Mouse (Mus musculus) forebrain, embryonic 13.5 days (tissue): ENCODE data around the gene Olfm2. TPM values are rescaled to one million over a fixed set of nuclear protein-coding genes. Genes with fewer than 3 reads are reported as not detected.

Experiments
- ATAC-seq: fragments of 200-750 bp; cut with Nextera tagmentation; 2 replicates; pipeline ENCODE4 v1.8.0; 2017
- H3K27ac ChIP-seq: fragments of 300-500 bp; sonication (generic); 2 replicates; pipeline ENCODE4 v1.5.1; 2015; ENCODE audit warnings: inconsistent platforms, mild to moderate bottlenecking, moderate library complexity
- H3K27me3 ChIP-seq: fragments of 300-500 bp; sonication (generic); 2 replicates; pipeline ENCODE4 v1.6.1; 2015; ENCODE audit warnings: mild to moderate bottlenecking, inconsistent platforms
- H3K36me3 ChIP-seq: fragments of 300-500 bp; sonication (generic); 2 replicates; pipeline ENCODE4 v1.6.1; 2015; ENCODE audit warnings: mild to moderate bottlenecking, inconsistent platforms; ENCODE audit not compliant: poor library complexity, severe bottlenecking
- H3K4me1 ChIP-seq: fragments of 300-500 bp; sonication (generic); 2 replicates; pipeline ENCODE4 v1.6.1; 2015; ENCODE audit warnings: inconsistent platforms
- H3K4me2 ChIP-seq: fragments of 300-500 bp; sonication (generic); 2 replicates; pipeline ENCODE4 v1.6.1; 2015; ENCODE audit warnings: inconsistent platforms, mild to moderate bottlenecking, moderate library complexity
- H3K4me3 ChIP-seq: fragments of 300-500 bp; sonication (generic); 2 replicates; pipeline ENCODE4 v1.5.1; 2015; ENCODE audit warnings: mild to moderate bottlenecking, inconsistent platforms
- H3K9ac ChIP-seq: fragments of 300-500 bp; sonication (generic); 2 replicates; pipeline ENCODE4 v1.6.1; 2015; ENCODE audit warnings: mild to moderate bottlenecking, inconsistent platforms
- H3K9me3 ChIP-seq: fragments of 300-500 bp; sonication (generic); replicated peaks from 2 replicates; pipeline ENCODE4 v1.6.1; 2016; ENCODE audit warnings: inconsistent platforms
- WGBS: fragments of 180-500 bp; shearing (Covaris S2); methylation state at CpG from one replicate; pipeline ENCODE4 v1.1.7; 2015; 5-methylcytosine and 5-hydroxymethylcytosine counted together
- polyA plus RNA-seq: library from polyadenylated mRNA; unstranded; fragments of >200 nt; fragmentation: Nextera tagmentation; extraction: Ambion mirVana; gene quantifications from 2 replicates; pipeline ENCODE4 v1.2.1, GENCODE M21; 2015

The Olfm2 gene
- polyA plus RNA-seq, 1 experiment from 2014 or later, result 52.6 TPM

- H3K9me3 ChIP-seq, result no peaks in the 10 kb centered on the region
- ATAC-seq, result peak; percentile 10; the same call in 1 of the 2 replicates
- 41% methylated on average over 2 of the region's 2 CpGs for WGBS
- H3K4me1 ChIP-seq, result peaks cover 44% of the 10 kb centered on the region
- H3K4me2 ChIP-seq, result no peak overlapping the region
- no peaks in the 10 kb centered on the region for H3K27me3 ChIP-seq
- peaks cover 61% of the 10 kb centered on the region for H3K36me3 ChIP-seq
- peak overlapping the region; percentile 91 for H3K27ac ChIP-seq
- no peak overlapping the region for H3K4me3 ChIP-seq
- H3K9ac ChIP-seq, result peak overlapping the region; percentile 46
Measured at GRCm38 (mm10) chr9:20664366-20664765, 81.8 kb downstream of the Olfm2 start.

- peak overlapping the region; percentile 46 for H3K9ac ChIP-seq
- ATAC-seq, result peak; percentile 60
- H3K27ac ChIP-seq, result peak overlapping the region; percentile 91
- peaks cover 44% of the 10 kb centered on the region for H3K4me1 ChIP-seq
- H3K9me3 ChIP-seq, result no peaks in the 10 kb centered on the region
- H3K36me3 ChIP-seq, result peaks cover 65% of the 10 kb centered on the region
- H3K4me3 ChIP-seq, result no peak overlapping the region
- H3K4me2 ChIP-seq, result no peak overlapping the region
- H3K27me3 ChIP-seq, result no peaks in the 10 kb centered on the region
- 79% methylated on average over 2 of the region's 2 CpGs for WGBS
Measured at GRCm38 (mm10) chr9:20663956-20664355, 82.2 kb downstream of the Olfm2 start.

GRCm38 (mm10) chr9:20662874-20663273 lies 83.3 kb downstream of the Olfm2 start:
- Histone ChIP-seq H3K4me2 (no peak overlapping the region), H3K4me1 (peaks cover 44% of the 10 kb centered on the region), H3K27me3 (no peaks in the 10 kb centered on the region), H3K27ac (peak overlapping the region; percentile 91), H3K9me3 (no peaks in the 10 kb centered on the region), H3K36me3 (peaks cover 67% of the 10 kb centered on the region), H3K4me3 (no peak overlapping the region), H3K9ac (no peak overlapping the region)
- no peak for ATAC-seq
- WGBS, result 87% methylated on average over 8 of the region's 8 CpGs

GRCm38 (mm10) chr9:20662325-20662724 lies 83.8 kb downstream of the Olfm2 start:
- H3K4me2 ChIP-seq, result no peak overlapping the region
- WGBS, result 50% methylated on average over 3 of the region's 3 CpGs
- H3K9ac ChIP-seq, result peak overlapping the region; percentile 12; the same call in 1 of the 2 replicates
- peak overlapping the region; percentile 91 for H3K27ac ChIP-seq
- H3K4me3 ChIP-seq, result no peak overlapping the region
- peaks cover 71% of the 10 kb centered on the region for H3K36me3 ChIP-seq
- H3K9me3 ChIP-seq, result no peaks in the 10 kb centered on the region
- peak; percentile 34; the same call in 1 of the 2 replicates for ATAC-seq
- H3K4me1 ChIP-seq, result peaks cover 47% of the 10 kb centered on the region
- no peaks in the 10 kb centered on the region for H3K27me3 ChIP-seq

- Histone ChIP-seq H3K36me3 (peaks cover 86% of the 10 kb centered on the region), H3K9ac (peak overlapping the region; percentile 21; the same call in 1 of the 2 replicates), H3K27ac (no peak overlapping the region), H3K4me3 (no peak overlapping the region), H3K4me1 (peaks cover 34% of the 10 kb centered on the region), H3K27me3 (no peaks in the 10 kb centered on the region), H3K9me3 (no peaks in the 10 kb centered on the region), H3K4me2 (no peak overlapping the region)
- WGBS, result 88% methylated on average over 3 of the region's 3 CpGs
- ATAC-seq, result no peak
Measured at GRCm38 (mm10) chr9:20657546-20657945, 88.6 kb downstream of the Olfm2 start.

- Histone ChIP-seq H3K9ac (no peak overlapping the region), H3K36me3 (peaks cover 61% of the 10 kb centered on the region), H3K4me3 (0 out of 2 replicates have a peak overlapping the region, but pooled peaks have one; percentile 87), H3K27me3 (no peaks in the 10 kb centered on the region), H3K4me1 (peaks cover 39% of the 10 kb centered on the region), H3K4me2 (peak overlapping the region; percentile 85; the same call in 1 of the 2 replicates), H3K27ac (no peak overlapping the region), H3K9me3 (no peaks in the 10 kb centered on the region)
- ATAC-seq, result no peak
- 96% methylated on average over 3 of the region's 3 CpGs for WGBS
Measured at GRCm38 (mm10) chr9:20653859-20654258, 92.3 kb downstream of the Olfm2 start.

GRCm38 (mm10) chr9:20652260-20652658 lies 93.9 kb downstream of the Olfm2 start:
- H3K27me3 ChIP-seq, result no peaks in the 10 kb centered on the region
- 0 out of 2 replicates have a peak overlapping the region, but pooled peaks have one; percentile 8 for H3K27ac ChIP-seq
- WGBS, result under 1% methylated on average over 22 of the region's 25 CpGs
- H3K4me1 ChIP-seq, result peaks cover 35% of the 10 kb centered on the region
- no peaks in the 10 kb centered on the region for H3K9me3 ChIP-seq
- peak overlapping the region; percentile 85 for H3K4me2 ChIP-seq
- peak overlapping the region; percentile 87 for H3K4me3 ChIP-seq
- ATAC-seq, result no peak; the same call in 1 of the 2 replicates
- H3K9ac ChIP-seq, result peak overlapping the region; percentile 89
- peaks cover 61% of the 10 kb centered on the region for H3K36me3 ChIP-seq

GRCm38 (mm10) chr9:20651602-20652259 lies 94.4 kb downstream of the Olfm2 start, which contains the start of gene Pin1:
Pin1 (plus strand) TSS chr9:20652095.
- peak within 1 kb of the TSS; percentile 89 for H3K9ac ChIP-seq
- peaks cover 33% of the 10 kb centered on the region for H3K4me1 ChIP-seq
- H3K4me2 ChIP-seq, result peak within 1 kb of the TSS; percentile 85
- H3K9me3 ChIP-seq, result no peaks in the 10 kb centered on the region
- WGBS, result under 1% methylated on average over 42 of the region's 45 CpGs
- H3K4me3 ChIP-seq, result peak within 1 kb of the TSS; percentile 87
- no peaks in the 10 kb centered on the region for H3K27me3 ChIP-seq
- H3K36me3 ChIP-seq, result peaks cover 61% of the 10 kb centered on the region
- 0 out of 2 replicates have a peak within 1 kb of the TSS, but pooled peaks have one; percentile 8 for H3K27ac ChIP-seq
- ATAC-seq, result peak; percentile 100

- 4% methylated on average over 17 of the region's 17 CpGs for WGBS
- H3K9ac ChIP-seq, result peak overlapping the region; percentile 84
- peaks cover 42% of the 10 kb centered on the region for H3K4me1 ChIP-seq
- peak overlapping the region; percentile 95 for H3K4me3 ChIP-seq
- H3K36me3 ChIP-seq, result peaks cover 39% of the 10 kb centered on the region
- H3K27ac ChIP-seq, result peak overlapping the region; percentile 85
- no peaks in the 10 kb centered on the region for H3K9me3 ChIP-seq
- ATAC-seq, result no peak
- no peaks in the 10 kb centered on the region for H3K27me3 ChIP-seq
- peak overlapping the region; percentile 100 for H3K4me2 ChIP-seq
Measured at GRCm38 (mm10) chr9:20645121-20645520, 101.0 kb downstream of the Olfm2 start.

GRCm38 (mm10) chr9:20644360-20645081 lies 101.6 kb downstream of the Olfm2 start, which contains the start of gene Fbxl12:
Fbxl12 (minus strand) TSS chr9:20644767.
- ATAC-seq, result peak; percentile 54
- peak within 1 kb of the TSS; percentile 84 for H3K9ac ChIP-seq
- H3K4me3 ChIP-seq, result peak within 1 kb of the TSS; percentile 95
- no peaks in the 10 kb centered on the region for H3K9me3 ChIP-seq
- H3K27ac ChIP-seq, result peak within 1 kb of the TSS; percentile 85
- WGBS, result under 1% methylated on average over 43 of the region's 43 CpGs
- H3K27me3 ChIP-seq, result no peaks in the 10 kb centered on the region
- H3K4me1 ChIP-seq, result peaks cover 42% of the 10 kb centered on the region
- peaks cover 35% of the 10 kb centered on the region for H3K36me3 ChIP-seq
- H3K4me2 ChIP-seq, result peak within 1 kb of the TSS; percentile 100

- H3K4me3 ChIP-seq, result peak overlapping the region; percentile 95
- H3K9ac ChIP-seq, result peak overlapping the region; percentile 84
- no peak for ATAC-seq
- WGBS, result 10% methylated on average over 13 of the region's 13 CpGs
- H3K27me3 ChIP-seq, result no peaks in the 10 kb centered on the region
- no peaks in the 10 kb centered on the region for H3K9me3 ChIP-seq
- H3K36me3 ChIP-seq, result peaks cover 34% of the 10 kb centered on the region
- peak overlapping the region; percentile 82 for H3K27ac ChIP-seq
- peak overlapping the region; percentile 100 for H3K4me2 ChIP-seq
- H3K4me1 ChIP-seq, result peaks cover 42% of the 10 kb centered on the region
Measured at GRCm38 (mm10) chr9:20643781-20644180, 102.4 kb downstream of the Olfm2 start.
